Mouse (Mus musculus) neural tube, embryonic 11.5 days (tissue): ENCODE results near the gene Dscam. TPM values are rescaled to one million over a fixed set of nuclear protein-coding genes. Genes with fewer than 3 reads are reported as not detected.

ENCODE experiments used
- ATAC-seq: fragments of 200-750 bp; cut with Nextera tagmentation; 2 replicates; pipeline ENCODE4 v1.8.0; 2017; ENCODE audit warnings: moderate number of reproducible peaks, mild to moderate bottlenecking, moderate TSS enrichment, moderate library complexity; ENCODE audit not compliant: insufficient read depth, low FRiP score, low TSS enrichment
- DNase-seq: peaks from one replicate; pipeline ENCODE4 v3.0.0-alpha.2; 2015; ENCODE audit warnings: low spot score
- H3K27ac ChIP-seq: fragments of 300-500 bp; sonication (generic); 2 replicates; pipeline ENCODE4 v1.5.1; 2014; ENCODE audit warnings: low read depth, mild to moderate bottlenecking, low read length
- H3K27me3 ChIP-seq: fragments of 300-500 bp; sonication (generic); 2 replicates; pipeline ENCODE4 v1.6.1; 2014; ENCODE audit warnings: mild to moderate bottlenecking, low read length, mixed read lengths; ENCODE audit not compliant: control insufficient read depth, insufficient read depth
- H3K36me3 ChIP-seq: fragments of 300-500 bp; sonication (generic); 2 replicates; pipeline ENCODE4 v1.6.1; 2014; ENCODE audit warnings: mild to moderate bottlenecking, low read length, moderate library complexity, mixed read lengths; ENCODE audit not compliant: control insufficient read depth, insufficient read depth
- H3K4me1 ChIP-seq: fragments of 300-500 bp; sonication (generic); 2 replicates; pipeline ENCODE4 v1.6.1; 2014; ENCODE audit warnings: low read length, mixed read lengths; ENCODE audit not compliant: control insufficient read depth, insufficient read depth
- H3K4me2 ChIP-seq: fragments of 300-500 bp; sonication (generic); 2 replicates; pipeline ENCODE4 v1.6.1; 2014; ENCODE audit warnings: low read depth, mild to moderate bottlenecking, moderate library complexity
- H3K4me3 ChIP-seq: fragments of 300-500 bp; sonication (generic); 2 replicates; pipeline ENCODE4 v1.5.1; 2014; ENCODE audit warnings: low read depth, low read length
- H3K9ac ChIP-seq: fragments of 300-500 bp; sonication (generic); 2 replicates; pipeline ENCODE4 v1.6.1; 2014; ENCODE audit warnings: mild to moderate bottlenecking, low read length
- H3K9me3 ChIP-seq: fragments of 300-500 bp; sonication (generic); 2 replicates; pipeline ENCODE4 v1.6.1; 2016; ENCODE audit warnings: low read length; ENCODE audit not compliant: control insufficient read depth
- WGBS: fragments of 180-500 bp; shearing (Covaris S2); extraction: QIAGEN DNeasy Blood & Tissue Kit; methylation state at CpG from one replicate; pipeline ENCODE4 v1.1.7; 2014; 5-methylcytosine and 5-hydroxymethylcytosine counted together
- polyA plus RNA-seq: library from polyadenylated mRNA; unstranded; fragments of >200 nt; fragmentation: Nextera tagmentation; extraction: Ambion mirVana; gene quantifications from 2 replicates; pipeline ENCODE4 v1.2.1, GENCODE M21; 2014

Dscam gene
- polyA plus RNA-seq, 1 experiment from 2014 or later: 1.4 TPM

GRCm38 (mm10) chr16:97190604-97191003, 20.1 kb upstream of the Dscam start:
- DNase-seq (no peak), ATAC-seq (no peak)
- no peaks in the 10 kb centered on the region for H3K9me3 ChIP-seq
- no peaks in the 10 kb centered on the region for H3K36me3 ChIP-seq
- no peaks in the 10 kb centered on the region for H3K27me3 ChIP-seq
- H3K27ac ChIP-seq: no peak overlapping the region
- H3K4me3 ChIP-seq: no peak overlapping the region
- no peaks in the 10 kb centered on the region for H3K4me1 ChIP-seq
- H3K9ac ChIP-seq: no peak overlapping the region
- WGBS: 69% methylated on average over 1 of the region's 1 CpGs
- no peak overlapping the region for H3K4me2 ChIP-seq

- peak; percentile 42 for DNase-seq
- WGBS: 55% methylated on average over 8 of the region's 8 CpGs
- H3K4me1 ChIP-seq: no peaks in the 10 kb centered on the region
- H3K36me3 ChIP-seq: no peaks in the 10 kb centered on the region
- no peak overlapping the region for H3K4me2 ChIP-seq
- peaks cover 33% of the 10 kb centered on the region for H3K27me3 ChIP-seq
- no peaks in the 10 kb centered on the region for H3K9me3 ChIP-seq
- no peak overlapping the region for H3K4me3 ChIP-seq
- ATAC-seq: no peak
- H3K27ac ChIP-seq: no peak overlapping the region
- no peak overlapping the region for H3K9ac ChIP-seq
Observed at GRCm38 (mm10) chr16:97171500-97171899, 948 bp upstream of the Dscam start.

GRCm38 (mm10) chr16:97169901-97170512, 545 bp downstream of the Dscam start:
- H3K36me3 ChIP-seq: no peaks in the 10 kb centered on the region
- peak overlapping the region; percentile 97 for H3K4me2 ChIP-seq
- peak overlapping the region; percentile 64 for H3K4me3 ChIP-seq
- DNase-seq (peak; percentile 48), ATAC-seq (peak; percentile 62)
- H3K27me3 ChIP-seq: peaks cover 33% of the 10 kb centered on the region
- 0 out of 2 replicates have a peak, but pooled peaks cover 2% of the 10 kb centered on the region for H3K4me1 ChIP-seq
- H3K9ac ChIP-seq: peak overlapping the region; percentile 67
- H3K9me3 ChIP-seq: no peaks in the 10 kb centered on the region
- peak overlapping the region; percentile 60; the same call in 1 of the 2 replicates for H3K27ac ChIP-seq
- under 1% methylated on average over 39 of the region's 51 CpGs for WGBS

DNA sequence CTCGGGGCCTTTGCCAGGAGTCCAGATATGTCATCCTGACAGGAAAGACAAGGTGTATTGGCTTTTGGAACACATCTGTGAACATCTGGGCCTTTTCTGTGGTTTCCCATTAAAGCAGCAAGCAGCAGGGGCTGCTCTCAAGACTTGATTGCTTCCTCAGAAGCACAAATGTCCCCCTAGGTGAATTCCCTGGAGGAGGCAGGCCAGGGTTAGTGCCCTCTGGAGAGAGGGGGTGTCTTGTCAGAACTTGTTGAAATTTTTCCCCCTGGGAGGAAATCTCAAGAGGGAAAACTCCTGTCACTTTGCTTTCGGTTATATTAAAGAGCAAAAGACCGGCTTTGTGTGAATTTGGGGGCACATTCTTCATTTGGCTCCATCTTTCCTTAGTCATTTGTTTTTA, 1.9 kb downstream of the Dscam start:
- H3K4me1 ChIP-seq: 0 out of 2 replicates have a peak, but pooled peaks cover 2% of the 10 kb centered on the region
- H3K4me3 ChIP-seq: no peak overlapping the region
- no peak overlapping the region for H3K9ac ChIP-seq
- ATAC-seq (no peak), DNase-seq (no peak)
- no peaks in the 10 kb centered on the region for H3K9me3 ChIP-seq
- no peak overlapping the region for H3K27ac ChIP-seq
- WGBS: 37% methylated on average over 3 of the region's 3 CpGs
- H3K36me3 ChIP-seq: no peaks in the 10 kb centered on the region
- H3K4me2 ChIP-seq: no peak overlapping the region
- peaks cover 33% of the 10 kb centered on the region for H3K27me3 ChIP-seq

DNA sequence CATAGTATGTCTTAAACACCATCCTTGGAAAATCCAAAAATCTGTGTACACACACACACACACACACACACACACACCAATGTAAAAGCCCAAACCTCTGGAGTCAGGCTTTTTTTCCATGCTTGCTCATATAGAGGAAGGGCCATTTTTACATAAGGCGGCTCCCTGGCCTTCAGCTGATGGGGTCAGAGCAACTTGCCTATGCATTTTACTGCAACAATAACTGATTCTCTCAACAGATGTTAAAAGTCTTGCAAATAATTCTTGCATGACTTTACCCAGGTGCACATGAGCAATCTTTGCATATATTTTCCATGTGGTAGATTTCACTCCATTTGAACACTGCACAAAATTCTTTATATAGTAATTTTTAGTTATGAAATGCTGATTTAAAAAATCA, 2.5 kb downstream of the Dscam start:
- ATAC-seq: no peak
- H3K9me3 ChIP-seq: no peaks in the 10 kb centered on the region
- 0 out of 2 replicates have a peak, but pooled peaks cover 2% of the 10 kb centered on the region for H3K4me1 ChIP-seq
- H3K36me3 ChIP-seq: no peaks in the 10 kb centered on the region
- H3K27ac ChIP-seq: no peak overlapping the region
- DNase-seq: no peak
- no peak overlapping the region for H3K4me3 ChIP-seq
- WGBS: 85% methylated on average over 1 of the region's 1 CpGs
- H3K9ac ChIP-seq: no peak overlapping the region
- no peak overlapping the region for H3K4me2 ChIP-seq
- H3K27me3 ChIP-seq: peaks cover 33% of the 10 kb centered on the region

DNA sequence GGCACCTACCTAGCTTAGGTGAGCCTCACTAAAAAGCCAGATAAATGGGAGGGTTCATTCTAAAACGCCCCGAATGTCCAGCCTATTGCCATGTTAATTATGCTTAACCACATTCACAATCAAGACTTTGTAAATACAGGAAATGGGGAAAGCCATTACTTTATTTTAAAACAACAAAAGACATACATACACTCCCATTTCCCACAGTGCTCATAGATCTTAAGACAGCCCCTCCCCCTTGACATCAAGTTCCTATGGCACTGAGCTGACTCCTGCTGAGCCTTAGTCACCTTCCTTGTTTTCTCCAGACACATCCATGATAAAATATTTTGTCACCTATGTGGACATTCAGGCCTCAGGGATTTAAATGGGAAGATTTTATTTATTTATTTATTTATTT, 4.4 kb downstream of the Dscam start:
- Histone ChIP-seq H3K9me3 (no peaks in the 10 kb centered on the region), H3K4me3 (no peak overlapping the region; the same call in 1 of the 2 replicates), H3K27me3 (peaks cover 26% of the 10 kb centered on the region), H3K9ac (no peak overlapping the region), H3K4me2 (peak overlapping the region; percentile 67), H3K27ac (no peak overlapping the region), H3K36me3 (no peaks in the 10 kb centered on the region), H3K4me1 (0 out of 2 replicates have a peak, but pooled peaks cover 2% of the 10 kb centered on the region)
- DNase-seq (no peak), ATAC-seq (no peak)
- WGBS: 31% methylated on average over 2 of the region's 2 CpGs

DNA sequence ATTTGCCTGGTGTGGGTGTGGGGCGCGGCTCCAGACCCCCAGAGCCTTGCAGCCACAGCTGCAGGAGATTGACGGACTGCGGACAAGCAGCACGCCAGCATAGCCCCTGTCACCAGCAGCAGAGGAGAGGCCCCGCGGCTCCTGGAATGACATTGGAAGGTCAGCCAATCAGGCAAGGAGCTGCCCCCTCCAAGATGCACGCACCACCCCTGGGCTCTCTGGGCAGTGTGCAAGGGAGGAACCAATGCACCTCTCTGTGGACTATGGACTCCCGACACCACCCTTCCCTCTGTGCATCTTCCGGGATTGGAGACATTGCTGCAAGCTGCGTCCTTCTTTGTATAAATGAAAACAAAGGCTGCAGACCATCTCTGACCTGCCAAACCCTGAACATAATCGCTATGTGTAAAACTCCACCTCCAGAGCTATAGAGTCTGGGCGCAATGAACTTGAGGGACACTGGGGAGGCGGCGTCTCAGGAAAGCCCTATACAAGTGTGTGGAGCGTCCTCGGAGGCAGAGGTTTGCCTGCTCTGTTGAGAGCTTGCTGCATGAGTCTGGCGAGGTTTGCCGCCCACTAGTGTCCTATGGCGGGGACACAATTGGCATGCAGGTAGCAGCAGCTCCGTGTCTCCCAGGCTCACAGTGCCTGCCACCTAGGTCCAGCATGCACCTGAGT, 5.0 kb downstream of the Dscam start:
- WGBS: 1% methylated on average over 21 of the region's 21 CpGs
- H3K9ac ChIP-seq: peak overlapping the region; percentile 44

DNA sequence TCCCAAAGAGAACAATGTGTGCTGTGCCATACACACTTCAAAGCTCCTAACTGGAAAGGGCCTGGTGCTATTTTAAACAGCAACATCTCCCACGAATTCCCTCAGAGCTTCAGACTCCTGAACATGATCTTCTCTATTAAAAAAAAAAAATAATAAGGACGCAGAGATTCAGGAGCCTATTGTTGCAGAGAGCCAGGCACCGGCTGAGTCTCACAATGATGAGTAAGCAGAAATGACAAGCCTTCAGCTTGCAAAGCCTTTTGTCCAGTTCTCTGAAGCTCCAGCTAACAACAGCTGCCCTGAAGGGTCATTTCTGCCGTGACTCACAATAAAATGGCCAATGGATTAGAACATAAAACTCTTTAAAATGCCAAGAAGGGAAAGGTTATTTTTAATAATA, 12.3 kb downstream of the Dscam start:
- no peaks in the 10 kb centered on the region for H3K9me3 ChIP-seq
- no peak overlapping the region for H3K27ac ChIP-seq
- no peaks in the 10 kb centered on the region for H3K4me1 ChIP-seq
- no peak for DNase-seq
- H3K9ac ChIP-seq: no peak overlapping the region
- no peak overlapping the region for H3K4me2 ChIP-seq
- H3K27me3 ChIP-seq: no peaks in the 10 kb centered on the region
- H3K4me3 ChIP-seq: no peak overlapping the region
- 60% methylated on average over 4 of the region's 4 CpGs for WGBS
- ATAC-seq: no peak
- no peaks in the 10 kb centered on the region for H3K36me3 ChIP-seq

More for the DNA sequence above, 5.0 kb downstream of the Dscam start:
- H3K27ac ChIP-seq: 0 out of 2 replicates have a peak overlapping the region, but pooled peaks have one; percentile 39
- H3K27me3 ChIP-seq: peaks cover 21% of the 10 kb centered on the region
- ATAC-seq (peak; percentile 77), DNase-seq (peak; percentile 72)
- H3K4me3 ChIP-seq: peak overlapping the region; percentile 34
- no peaks in the 10 kb centered on the region for H3K9me3 ChIP-seq
- H3K36me3 ChIP-seq: no peaks in the 10 kb centered on the region
- H3K4me1 ChIP-seq: 0 out of 2 replicates have a peak, but pooled peaks cover 2% of the 10 kb centered on the region
- peak overlapping the region; percentile 67 for H3K4me2 ChIP-seq
